Comparison of ENCODE assay signal across 8 mouse cellular contexts in the genomic region with DNA sequence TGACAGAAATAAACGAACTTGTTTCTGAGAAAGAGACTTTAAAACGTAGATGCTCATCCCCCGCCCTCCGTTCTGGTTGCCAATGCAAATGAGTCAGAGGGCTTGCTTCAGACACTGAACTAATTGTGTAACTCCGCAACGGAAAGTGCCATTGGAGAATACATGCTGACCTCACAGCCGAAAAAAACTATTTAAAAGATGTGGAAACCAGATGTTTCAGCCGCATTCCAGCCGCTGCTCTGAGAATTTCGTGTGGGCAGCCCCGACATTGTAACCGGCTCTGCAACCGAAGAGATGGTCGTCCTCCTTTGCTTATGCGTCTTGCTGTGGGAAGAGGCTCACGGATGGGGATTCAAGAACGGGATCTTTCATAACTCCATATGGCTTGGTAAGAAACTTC. TPM values are rescaled to one million over a fixed set of nuclear protein-coding genes. Genes with fewer than 3 reads are reported as not detected.
DNase-seq lines count a peak whose midpoint lies in the region; ATAC-seq lines count a peak whose summit lies in the region.

A gene (plus strand): TSS at position 128 of the 400 bp plus-strand sequence.

- H3K27me3 ChIP-seq in hindbrain, embryonic 15.5 days, result no peaks in the 10 kb centered on the region

- DNase-seq in NIH3T3 (ENCODE audit: low read depth), result peak; percentile 95
- peak; percentile 48 for DNase-seq in gastrocnemius, postnatal 10 days
- peak; percentile 39 for DNase-seq in left cerebral cortex, adult 11 months (ENCODE audit: low spot score)
- peak; percentile 72 for DNase-seq in lung, postnatal 10 days
- peak; percentile 46 for DNase-seq in ovary, adult 18-20 months (ENCODE audit: low spot score)
- no peak for DNase-seq in T-cell, adult 2 months (ENCODE audit: low spot score)

- peak within 1 kb of the TSS; percentile 61 for H3K4me2 ChIP-seq in hindbrain, embryonic 15.5 days

- H3K4me1 ChIP-seq in hindbrain, embryonic 15.5 days (replicated peaks), result 0 out of 2 replicates have a peak, but pooled peaks cover 6% of the 10 kb centered on the region

- no peaks in the 10 kb centered on the region for H3K9me3 ChIP-seq in hindbrain, embryonic 15.5 days

- ATAC-seq in common myeloid progenitor, adult 5-6 weeks (replicated peaks; ENCODE audit: low read depth, poor library complexity, severe bottlenecking), result peak; percentile 95
- peak; percentile 72; the same call in 1 of the 2 replicates for ATAC-seq in hindbrain, embryonic 15.5 days (ENCODE audit: low FRiP score, low read depth)

- peak within 1 kb of the TSS; percentile 14; the same call in 1 of the 2 replicates for H3K9ac ChIP-seq in hindbrain, embryonic 15.5 days

- H3K36me3 ChIP-seq in hindbrain, embryonic 15.5 days, result no peaks in the 10 kb centered on the region

- H3K27ac ChIP-seq in hindbrain, embryonic 15.5 days (replicated peaks), result no peak within 1 kb of the TSS

- H3K4me3 ChIP-seq in hindbrain, embryonic 15.5 days, result peak within 1 kb of the TSS; percentile 37

- under 1% methylated on average over 17 of the region's 17 CpGs for WGBS in hindbrain, embryonic 15.5 days

RNA-seq across cellular contexts. Expression of the gene that starts here (rescaled TPM):
- total RNA-seq in common myeloid progenitor, adult 5-6 weeks (2017), result not detected in 2 replicates
- total RNA-seq in gastrocnemius, postnatal 10 days (2021), result 1 to 10 TPM; 4.5 to 5.2 TPM
- 3.2 and 3.8 TPM in 2 replicates for polyA plus RNA-seq in hindbrain, embryonic 15.5 days (2015; fragmentation: Nextera tagmentation; extraction: Ambion mirVana)

Comparison
In these comparisons a context has a peak if more than half of its experiments do, and no peak if none do; other contexts are left out.
1. Peak in ATAC-seq in common myeloid progenitor, adult 5-6 weeks; RNA of the gene not detected or under 1 TPM.